Mouse (Mus musculus): ENCODE measurements at regions not wholly inside any gene's neighbourhood (a gene's known extent, or its start where the extent isn't known, plus 50 kb on each side); places are given as distances from the start of the nearest gene placed in this dataset.

GRCm38 (mm10) chr2:139179641-139180040, 314.1 kb upstream of the Sptlc3 start:
- 43% methylated on average over 2 of the region's 2 CpGs for WGBS
- Histone ChIP-seq H3K4me1 (replicated peaks) (no peaks in the 10 kb centered on the region), H3K9me3 (replicated peaks) (no peaks in the 10 kb centered on the region), H3K4me2 (no peak overlapping the region), H3K27me3 (no peaks in the 10 kb centered on the region), H3K4me3 (no peak overlapping the region), H3K36me3 (no peaks in the 10 kb centered on the region), H3K9ac (no peak overlapping the region), H3K27ac (no peak overlapping the region)
- no peak for ATAC-seq (replicated peaks; ENCODE audit: insufficient number of reproducible peaks, insufficient read depth, low FRiP score, low read depth)

GRCm38 (mm10) chr2:139198281-139198680, 295.4 kb upstream of the Sptlc3 start:
- 55% methylated on average over 2 of the region's 2 CpGs for WGBS
- no peak overlapping the region for H3K4me3 ChIP-seq
- H3K4me2 ChIP-seq = no peak overlapping the region
- no peak overlapping the region for H3K27ac ChIP-seq
- H3K9me3 ChIP-seq (replicated peaks) = no peaks in the 10 kb centered on the region
- H3K9ac ChIP-seq = no peak overlapping the region
- no peaks in the 10 kb centered on the region for H3K4me1 ChIP-seq (replicated peaks)
- H3K36me3 ChIP-seq = no peaks in the 10 kb centered on the region
- no peak for ATAC-seq (replicated peaks; ENCODE audit: insufficient number of reproducible peaks, insufficient read depth, low FRiP score, low read depth)
- no peaks in the 10 kb centered on the region for H3K27me3 ChIP-seq

- no peaks in the 10 kb centered on the region for H3K4me1 ChIP-seq (replicated peaks)
- H3K36me3 ChIP-seq = no peaks in the 10 kb centered on the region
- H3K4me3 ChIP-seq = no peak overlapping the region
- H3K27me3 ChIP-seq = no peaks in the 10 kb centered on the region
- no peak overlapping the region for H3K9ac ChIP-seq
- H3K4me2 ChIP-seq = no peak overlapping the region
- no peaks in the 10 kb centered on the region for H3K9me3 ChIP-seq (replicated peaks)
- no peak overlapping the region for H3K27ac ChIP-seq
- ATAC-seq (replicated peaks; ENCODE audit: insufficient number of reproducible peaks, insufficient read depth, low FRiP score, low read depth) = no peak
- 15% methylated on average over 1 of the region's 1 CpGs for WGBS
Measured at GRCm38 (mm10) chr2:139207649-139208048, 286.1 kb upstream of the Sptlc3 start.

- 0 out of 2 replicates have a peak overlapping the region, but pooled peaks have one; percentile 0 for H3K4me2 ChIP-seq
- no peaks in the 10 kb centered on the region for H3K27me3 ChIP-seq
- WGBS = 26% methylated on average over 9 of the region's 9 CpGs
- H3K4me3 ChIP-seq = no peak overlapping the region
- no peaks in the 10 kb centered on the region for H3K36me3 ChIP-seq
- H3K4me1 ChIP-seq (replicated peaks) = no peaks in the 10 kb centered on the region
- H3K27ac ChIP-seq = no peak overlapping the region
- H3K9ac ChIP-seq = no peak overlapping the region
- no peak for ATAC-seq (replicated peaks; ENCODE audit: insufficient number of reproducible peaks, insufficient read depth, low FRiP score, low read depth)
- no peaks in the 10 kb centered on the region for H3K9me3 ChIP-seq (replicated peaks)
Measured at GRCm38 (mm10) chr2:139220757-139221400, 272.8 kb upstream of the Sptlc3 start.

GRCm38 (mm10) chr2:139230453-139230852, 263.3 kb upstream of the Sptlc3 start:
- Histone ChIP-seq H3K4me3 (no peak overlapping the region), H3K27ac (no peak overlapping the region), H3K9ac (no peak overlapping the region), H3K36me3 (no peaks in the 10 kb centered on the region), H3K27me3 (no peaks in the 10 kb centered on the region), H3K4me2 (no peak overlapping the region), H3K4me1 (replicated peaks) (no peaks in the 10 kb centered on the region), H3K9me3 (replicated peaks) (no peaks in the 10 kb centered on the region)
- ATAC-seq (replicated peaks; ENCODE audit: insufficient number of reproducible peaks, insufficient read depth, low FRiP score, low read depth) = no peak
- WGBS = 58% methylated on average over 3 of the region's 3 CpGs

GRCm38 (mm10) chr2:139250138-139250537, 243.6 kb upstream of the Sptlc3 start:
- Histone ChIP-seq H3K27me3 (no peaks in the 10 kb centered on the region), H3K4me2 (no peak overlapping the region), H3K4me3 (no peak overlapping the region), H3K4me1 (replicated peaks) (no peaks in the 10 kb centered on the region), H3K9ac (no peak overlapping the region), H3K27ac (no peak overlapping the region), H3K36me3 (no peaks in the 10 kb centered on the region), H3K9me3 (replicated peaks) (no peaks in the 10 kb centered on the region)
- 76% methylated on average over 2 of the region's 2 CpGs for WGBS
- no peak for ATAC-seq (replicated peaks; ENCODE audit: insufficient number of reproducible peaks, insufficient read depth, low FRiP score, low read depth)

GRCm38 (mm10) chr2:139267119-139267518, 226.6 kb upstream of the Sptlc3 start:
- 77% methylated on average over 2 of the region's 2 CpGs for WGBS
- no peaks in the 10 kb centered on the region for H3K36me3 ChIP-seq
- H3K27me3 ChIP-seq = no peaks in the 10 kb centered on the region
- no peak overlapping the region for H3K9ac ChIP-seq
- H3K4me1 ChIP-seq (replicated peaks) = no peaks in the 10 kb centered on the region
- no peaks in the 10 kb centered on the region for H3K9me3 ChIP-seq (replicated peaks)
- no peak overlapping the region for H3K4me2 ChIP-seq
- no peak overlapping the region for H3K27ac ChIP-seq
- no peak overlapping the region for H3K4me3 ChIP-seq
- ATAC-seq (replicated peaks; ENCODE audit: insufficient number of reproducible peaks, insufficient read depth, low FRiP score, low read depth) = no peak

GRCm38 (mm10) chr2:139276581-139276980, 217.1 kb upstream of the Sptlc3 start:
- no peak for ATAC-seq (replicated peaks; ENCODE audit: insufficient number of reproducible peaks, insufficient read depth, low FRiP score, low read depth)
- Histone ChIP-seq H3K36me3 (no peaks in the 10 kb centered on the region), H3K9ac (no peak overlapping the region), H3K9me3 (replicated peaks) (no peaks in the 10 kb centered on the region), H3K4me3 (no peak overlapping the region), H3K27me3 (no peaks in the 10 kb centered on the region), H3K4me1 (replicated peaks) (no peaks in the 10 kb centered on the region), H3K27ac (no peak overlapping the region), H3K4me2 (no peak overlapping the region)
- WGBS = 64% methylated on average over 5 of the region's 5 CpGs

- Histone ChIP-seq H3K27me3 (no peaks in the 10 kb centered on the region), H3K4me2 (no peak overlapping the region), H3K4me1 (replicated peaks) (no peaks in the 10 kb centered on the region), H3K4me3 (no peak overlapping the region), H3K9me3 (replicated peaks) (no peaks in the 10 kb centered on the region), H3K27ac (no peak overlapping the region), H3K36me3 (no peaks in the 10 kb centered on the region), H3K9ac (no peak overlapping the region)
- no peak for ATAC-seq (replicated peaks; ENCODE audit: insufficient number of reproducible peaks, insufficient read depth, low FRiP score, low read depth)
- WGBS = 80% methylated on average over 8 of the region's 8 CpGs
Measured at GRCm38 (mm10) chr2:139277571-139277970, 216.1 kb upstream of the Sptlc3 start.

- ATAC-seq (replicated peaks; ENCODE audit: insufficient number of reproducible peaks, insufficient read depth, low FRiP score, low read depth) = no peak
- Histone ChIP-seq H3K4me2 (no peak overlapping the region), H3K4me3 (no peak overlapping the region), H3K4me1 (replicated peaks) (no peaks in the 10 kb centered on the region), H3K36me3 (no peaks in the 10 kb centered on the region), H3K9ac (no peak overlapping the region), H3K27ac (no peak overlapping the region), H3K27me3 (no peaks in the 10 kb centered on the region), H3K9me3 (replicated peaks) (no peaks in the 10 kb centered on the region)
- 78% methylated on average over 3 of the region's 3 CpGs for WGBS
Measured at GRCm38 (mm10) chr2:139281056-139281455, 212.7 kb upstream of the Sptlc3 start.

GRCm38 (mm10) chr2:139284315-139284714, 209.4 kb upstream of the Sptlc3 start:
- Histone ChIP-seq H3K36me3 (no peaks in the 10 kb centered on the region), H3K27me3 (no peaks in the 10 kb centered on the region), H3K9me3 (replicated peaks) (no peaks in the 10 kb centered on the region), H3K4me2 (no peak overlapping the region), H3K4me1 (replicated peaks) (no peaks in the 10 kb centered on the region), H3K4me3 (no peak overlapping the region), H3K27ac (no peak overlapping the region), H3K9ac (no peak overlapping the region)
- WGBS = 74% methylated on average over 4 of the region's 4 CpGs
- ATAC-seq (replicated peaks; ENCODE audit: insufficient number of reproducible peaks, insufficient read depth, low FRiP score, low read depth) = no peak

- Histone ChIP-seq H3K4me1 (replicated peaks) (no peaks in the 10 kb centered on the region), H3K27ac (no peak overlapping the region), H3K4me3 (no peak overlapping the region), H3K36me3 (no peaks in the 10 kb centered on the region), H3K27me3 (no peaks in the 10 kb centered on the region), H3K9me3 (replicated peaks) (no peaks in the 10 kb centered on the region), H3K9ac (no peak overlapping the region), H3K4me2 (no peak overlapping the region)
- no peak for ATAC-seq (replicated peaks; ENCODE audit: insufficient number of reproducible peaks, insufficient read depth, low FRiP score, low read depth)
- 40% methylated on average over 2 of the region's 2 CpGs for WGBS
Measured at GRCm38 (mm10) chr2:139286446-139286845, 207.3 kb upstream of the Sptlc3 start.
